Mouse (Mus musculus): ENCODE measurements at regions not wholly inside any gene's neighbourhood (a gene's known extent, or its start where the extent isn't known, plus 50 kb on each side); places are given as distances from the start of the nearest gene placed in this dataset.

DNA sequence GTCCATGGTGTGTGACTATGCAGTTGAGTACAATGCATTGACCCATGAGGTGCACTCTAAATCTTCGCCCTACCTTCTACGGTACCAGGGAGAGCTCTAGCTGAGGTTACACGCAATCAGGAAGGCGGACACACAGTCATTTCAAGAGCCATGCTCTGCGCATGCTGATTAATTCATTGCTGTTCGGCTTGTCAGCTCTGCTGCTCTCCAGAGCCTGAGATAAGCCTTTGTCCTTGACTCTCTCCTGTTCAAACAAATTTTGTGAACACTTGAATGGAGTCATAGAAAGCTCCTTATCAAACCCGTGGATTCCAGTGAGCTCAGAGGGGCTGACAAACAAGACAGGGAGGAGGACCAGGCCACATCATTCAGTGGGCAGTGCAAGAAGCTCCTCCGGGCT lies 304.8 kb upstream of the Zmiz1 start:
- TF ChIP-seq POLR2A (IDR thresholded peaks at IDR 0.05; ENCODE audit: low read depth, low read length) (no peak), CTCF (IDR thresholded peaks at IDR 0.05; ENCODE audit: extremely low read depth, insufficient read length, insufficient replicate concordance, low read depth, low read length) (no peak)

All from small intestine, adult 2 months (tissue).